Mouse (Mus musculus): ENCODE measurements around the gene Hoxd11. TPM values are rescaled to one million over a fixed set of nuclear protein-coding genes. Genes with fewer than 3 reads are reported as not detected.

Gene Hoxd11
- total RNA-seq, 2 experiments from 2014 or later: not detected

GRCm38 (mm10) chr2:74661685-74662084, 17.7 kb upstream of the Hoxd11 start:
- peak in 1 of 2 experiments; percentile 51 for DNase-seq
- intact Hi-C loops (cut with DNase I): loop anchor here (2.0 to 5.0 kb wide), 2 partner anchors 595 to 1089 kb away; no protein-coding TSS in a partner anchor

- intact Hi-C loops (cut with DNase I): loop anchor here (5.0 kb wide), 1 partner anchor 1091 kb away; no protein-coding TSS in a partner anchor
- DNase-seq: peak in 1 of 2 experiments; percentile 60
Observed at GRCm38 (mm10) chr2:74663291-74663925, 15.9 kb upstream of the Hoxd11 start.

- no peak for DNase-seq
- intact Hi-C loops (cut with DNase I): no loop called here
Observed at GRCm38 (mm10) chr2:74666411-74666810, 12.9 kb upstream of the Hoxd11 start.

- DNase-seq: no peak
- intact Hi-C loops (cut with DNase I): no loop called here
Observed at GRCm38 (mm10) chr2:74667191-74667841, 12.0 kb upstream of the Hoxd11 start.

- intact Hi-C loops (cut with DNase I): no loop called here
- no peak for DNase-seq
Observed at GRCm38 (mm10) chr2:74667842-74668357, 11.5 kb upstream of the Hoxd11 start, which contains the start of gene Hoxd13. Hoxd13 (plus strand) TSS chr2:74668310.

GRCm38 (mm10) chr2:74668370-74669229, 10.8 kb upstream of the Hoxd11 start:
- DNase-seq: no peak

GRCm38 (mm10) chr2:74669230-74669578, 10.2 kb upstream of the Hoxd11 start:
- no peak for DNase-seq
- intact Hi-C loops (cut with DNase I): no loop called here

More at GRCm38 (mm10) chr2:74668370-74669229, 10.8 kb upstream of the Hoxd11 start:
- intact Hi-C loops (cut with DNase I): no loop called here

- intact Hi-C loops (cut with DNase I): no loop called here
- no peak for DNase-seq
Observed at GRCm38 (mm10) chr2:74669650-74670235, 9.6 kb upstream of the Hoxd11 start.

- no peak for DNase-seq
- intact Hi-C loops (cut with DNase I): no loop called here
Observed at GRCm38 (mm10) chr2:74670632-74671188, 8.6 kb upstream of the Hoxd11 start.

GRCm38 (mm10) chr2:74671847-74672246, 7.5 kb upstream of the Hoxd11 start:
- no peak for DNase-seq
- intact Hi-C loops (cut with DNase I): loop anchor here (2.0 kb wide), 1 partner anchor 705 kb away; no protein-coding TSS in a partner anchor

GRCm38 (mm10) chr2:74672481-74673362, 6.6 kb upstream of the Hoxd11 start:
- DNase-seq: peak in 1 of 2 experiments; percentile 66
- intact Hi-C loops (cut with DNase I): loop anchor here (2.0 kb wide), 1 partner anchor 706 kb away; no protein-coding TSS in a partner anchor

GRCm38 (mm10) chr2:74673835-74674425, 5.4 kb upstream of the Hoxd11 start:
- intact Hi-C loops (cut with DNase I): loop anchor here (2.0 kb wide), 1 partner anchor 707 kb away; no protein-coding TSS in a partner anchor
- DNase-seq: no peak

- intact Hi-C loops (cut with DNase I): no loop called here
Observed at GRCm38 (mm10) chr2:74674881-74675665, 4.3 kb upstream of the Hoxd11 start, which contains the start of gene Hoxd12. Hoxd12 (plus strand) TSS chr2:74675013.

GRCm38 (mm10) chr2:74675666-74676282, 3.6 kb upstream of the Hoxd11 start:
- intact Hi-C loops (cut with DNase I): no loop called here
- no peak for DNase-seq

More at GRCm38 (mm10) chr2:74674881-74675665, 4.3 kb upstream of the Hoxd11 start, which contains the start of gene Hoxd12:
- no peak for DNase-seq

- intact Hi-C loops (cut with DNase I): no loop called here
- DNase-seq: no peak
Observed at GRCm38 (mm10) chr2:74676376-74677052, 2.8 kb upstream of the Hoxd11 start.

GRCm38 (mm10) chr2:74677106-74677505, 2.3 kb upstream of the Hoxd11 start:
- intact Hi-C loops (cut with DNase I): no loop called here
- no peak for DNase-seq

GRCm38 (mm10) chr2:74679596-74679971, 227 bp downstream of the Hoxd11 start:
- intact Hi-C loops (cut with DNase I): no loop called here
- DNase-seq: no peak

Data from heart, postnatal 14 days (tissue).